Mouse (Mus musculus) CD4-positive helper T cell, adult 2 months (primary cell): ENCODE measurements at regions not wholly inside any gene's neighbourhood (a gene's known extent, or its start where the extent isn't known, plus 50 kb on each side); places are given as distances from the start of the nearest gene placed in this dataset.

Experiments used
- DNase-seq: peaks from one replicate; pipeline ENCODE4 v3.0.0-alpha.2; 2012; ENCODE audit warnings: low read depth, missing footprints, low spot score

- peak; percentile 7 for DNase-seq
Measured at GRCm38 (mm10) chr9:93130561-93130960, 588.5 kb downstream of the Plod2 start.

- no peak for DNase-seq
Measured at GRCm38 (mm10) chr9:93131620-93132200, 589.7 kb downstream of the Plod2 start.

DNA sequence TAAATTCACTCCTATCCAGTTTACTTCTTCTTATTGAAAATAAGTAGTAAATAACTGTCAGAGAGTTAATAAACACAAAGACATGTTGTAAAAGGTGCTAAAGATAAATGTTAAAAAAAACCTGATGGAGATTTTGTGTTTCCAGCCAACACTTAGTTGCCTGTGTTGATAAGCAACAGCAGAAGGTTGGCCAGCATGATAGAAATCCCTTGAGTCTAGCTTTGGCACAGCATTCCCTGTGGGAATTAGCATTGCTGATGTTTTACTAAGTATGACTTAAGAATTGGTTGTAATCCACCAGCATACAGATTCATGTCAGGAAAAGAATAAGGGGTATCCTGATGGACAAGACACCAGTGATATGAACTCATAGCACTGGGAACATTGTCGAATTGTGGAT is 594.3 kb downstream of the Plod2 start:
- DNase-seq: no peak

DNA sequence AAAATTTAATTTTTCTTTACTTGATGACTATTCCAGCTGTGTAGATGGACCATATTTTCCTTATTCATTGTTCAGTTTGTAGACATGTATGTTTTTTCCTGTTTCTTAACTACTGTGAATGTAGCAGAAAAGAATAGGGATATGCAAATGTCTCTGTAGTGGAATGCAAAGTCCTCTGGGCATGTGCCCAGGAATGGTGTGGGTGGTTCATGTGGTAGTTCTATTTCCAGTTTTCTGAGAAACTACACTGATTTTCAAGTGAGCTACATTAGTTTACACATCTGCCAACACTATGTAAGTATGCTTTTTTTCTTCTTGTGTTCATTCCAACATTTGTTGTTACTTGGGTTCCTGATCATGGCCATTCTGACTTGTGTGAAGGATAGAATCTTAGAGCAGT is 628.0 kb downstream of the Plod2 start:
- no peak for DNase-seq

GRCm38 (mm10) chr9:93186638-93187037 is 644.6 kb downstream of the Plod2 start:
- no peak for DNase-seq

DNA sequence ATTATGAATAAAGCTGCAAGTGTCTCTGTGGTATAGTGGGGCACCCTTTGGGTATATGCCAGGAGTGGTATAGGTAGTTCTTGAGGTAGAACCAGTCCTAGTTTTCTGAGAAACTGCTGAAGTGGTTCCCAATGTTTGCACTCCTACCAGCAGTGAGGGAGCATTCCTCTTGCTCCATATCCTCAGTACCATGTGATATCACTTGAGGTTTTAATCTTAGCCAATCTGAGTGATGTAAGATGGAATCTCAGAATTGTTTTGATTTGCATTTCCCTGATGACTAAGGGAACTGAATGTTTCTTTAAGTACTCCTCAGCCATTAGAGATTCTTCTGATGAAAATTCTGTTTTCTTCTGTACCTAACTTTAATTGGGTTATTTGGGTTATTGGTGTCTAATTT is 690.5 kb downstream of the Plod2 start:
- no peak for DNase-seq

GRCm38 (mm10) chr9:93252146-93252545 is 710.1 kb downstream of the Plod2 start:
- no peak for DNase-seq

DNA sequence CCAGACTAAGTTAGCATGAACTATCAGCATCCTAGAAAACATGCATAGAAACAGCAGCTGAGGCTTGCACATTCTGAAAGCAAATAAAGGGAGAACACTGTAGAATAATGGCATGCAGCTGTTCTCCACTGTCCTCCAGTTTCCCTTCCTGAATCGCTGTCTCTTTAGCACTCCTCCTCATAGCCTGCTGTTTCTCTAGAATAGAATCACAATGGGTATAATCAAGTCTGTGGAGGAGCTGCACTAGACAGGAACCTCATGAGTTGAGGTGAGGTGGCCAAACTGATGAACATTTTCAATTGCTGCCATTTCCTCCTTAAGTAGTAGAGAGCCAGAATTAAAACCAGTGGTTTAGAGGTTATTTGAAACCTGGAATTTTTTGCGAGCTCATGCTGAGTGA is 755.3 kb downstream of the Plod2 start:
- no peak for DNase-seq

- no peak for DNase-seq
Measured at GRCm38 (mm10) chr9:93306753-93307152, 764.7 kb downstream of the Plod2 start.

- no peak for DNase-seq
Measured at GRCm38 (mm10) chr9:93328997-93329682, 787.1 kb downstream of the Plod2 start.
